Mouse (Mus musculus) MEL (cell line): ENCODE data around the gene G0s2. TPM values are rescaled to one million over a fixed set of nuclear protein-coding genes. Genes with fewer than 3 reads are reported as not detected.
"Not testable (repeated sequence)": the region's sequence is repeated elsewhere in the genome, so short reads cannot be mapped to it uniquely, and the experiment has no call there.

Source experiments
- DNase-seq: peaks from one replicate; pipeline ENCODE4 v3.0.0; 2011; ENCODE audit warnings: low read depth, low spot score
- H3K27ac ChIP-seq: 2 replicates; pipeline ENCODE4 v1.5.1; 2012; ENCODE audit warnings: low read depth, mild to moderate bottlenecking, control low read depth, low read length, moderate library complexity; ENCODE audit not compliant: control insufficient read depth
- H3K27me3 ChIP-seq, 2 experiments: fragments of 150-350 bp in 1 of 2; sonication (generic) in 1 of 2; 2 replicates each; pipeline ENCODE4 v1.6.1; 2012; ENCODE audit warnings: low read length in 2 of 2, mild to moderate bottlenecking in 2 of 2, improper control_type of control experiment in 1 of 2, moderate library complexity in 1 of 2; ENCODE audit not compliant: insufficient read depth in 2 of 2, control insufficient read depth in 1 of 2
- H3K36me3 ChIP-seq, 2 experiments: 2 replicates each; pipeline ENCODE4 v1.6.1; 2012 to 2014; ENCODE audit warnings: low read length in 2 of 2, improper control_type of control experiment in 1 of 2, inconsistent platforms in 1 of 2, mild to moderate bottlenecking in 1 of 2; ENCODE audit not compliant: insufficient read depth in 2 of 2, control insufficient read depth in 1 of 2
- H3K4me1 ChIP-seq, 2 experiments: fragments of 150-350 bp in 1 of 2; sonication (generic) in 1 of 2; 2 replicates each; pipeline ENCODE4 v1.6.1; 2012; ENCODE audit warnings: low read length in 2 of 2, improper control_type of control experiment in 1 of 2, mild to moderate bottlenecking in 1 of 2; ENCODE audit not compliant: insufficient read depth in 2 of 2, control insufficient read depth in 1 of 2
- H3K4me3 ChIP-seq, 2 experiments: fragments of 150-350 bp in 1 of 2; sonication (generic) in 1 of 2; 2 replicates each; pipeline ENCODE4 v1.5.1; 2012; ENCODE audit warnings: low read depth in 2 of 2, low read length in 2 of 2, mild to moderate bottlenecking in 2 of 2, moderate library complexity in 2 of 2, control low read depth in 1 of 2, improper control_type of control experiment in 1 of 2; ENCODE audit not compliant: control insufficient read depth in 1 of 2, insufficient read depth in 1 of 2
- H3K79me2 ChIP-seq: 2 replicates; pipeline ENCODE4 v1.6.1; 2012; ENCODE audit warnings: mild to moderate bottlenecking, low read length, moderate library complexity; ENCODE audit not compliant: control insufficient read depth, poor library complexity, insufficient read depth
- H3K9ac ChIP-seq: 2 replicates; pipeline ENCODE4 v1.6.1; 2012; ENCODE audit warnings: low read depth, mild to moderate bottlenecking, control low read depth, low read length, moderate library complexity; ENCODE audit not compliant: control insufficient read depth, poor library complexity, severe bottlenecking
- H3K9me3 ChIP-seq: fragments of 150-350 bp; sonication (generic); replicated peaks from 2 replicates; pipeline ENCODE4 v1.6.1; 2012; ENCODE audit warnings: mild to moderate bottlenecking, low read length, improper control_type of control experiment, moderate library complexity; ENCODE audit not compliant: insufficient read depth
- CHD2 ChIP-seq: IDR thresholded peaks from 2 replicates; pipeline ENCODE4 v1.6.1; 2011; ENCODE audit warnings: low read length, improper control_type of control experiment
- CTCF ChIP-seq, 3 experiments: IDR thresholded peaks in 2 of 3; conservative IDR thresholded peaks in 1 of 3; 2 replicates each; pipeline ENCODE4 v1.5.1; 2011 to 2012; ENCODE audit warnings: low read length in 3 of 3, low read depth in 2 of 3, mild to moderate bottlenecking in 2 of 3, improper control_type of control experiment in 1 of 3, inconsistent platforms in 1 of 3, mixed read lengths in 1 of 3, moderate library complexity in 1 of 3; ENCODE audit not compliant: control insufficient read depth in 1 of 3, insufficient read depth in 1 of 3, poor library complexity in 1 of 3, severe bottlenecking in 1 of 3
- E2F4 ChIP-seq: IDR thresholded peaks from 2 replicates; pipeline ENCODE4 v1.6.1; 2011; ENCODE audit warnings: low read depth, low read length, improper control_type of control experiment, borderline replicate concordance
- EP300 ChIP-seq, 2 experiments: IDR thresholded peaks; 2 replicates each; pipeline ENCODE4 v1.6.1; 2011; ENCODE audit warnings: improper control_type of control experiment in 2 of 2, low read length in 2 of 2, low read depth in 1 of 2, mild to moderate bottlenecking in 1 of 2
- ETS1 ChIP-seq: IDR thresholded peaks from 2 replicates; pipeline ENCODE4 v1.6.1; 2012; ENCODE audit warnings: low read depth, mild to moderate bottlenecking, inconsistent platforms, low read length, improper control_type of control experiment, moderate library complexity
- GABPA ChIP-seq: IDR thresholded peaks from 2 replicates; pipeline ENCODE4 v1.6.1; 2012; ENCODE audit warnings: low read depth, mild to moderate bottlenecking, inconsistent platforms, low read length, improper control_type of control experiment, moderate library complexity
- GATA1 ChIP-seq: IDR thresholded peaks from 2 replicates; pipeline ENCODE4 v1.6.1; 2011; ENCODE audit warnings: low read depth, low read length, improper control_type of control experiment
- MAFK ChIP-seq: IDR thresholded peaks from 2 replicates; pipeline ENCODE4 v1.6.1; 2011; ENCODE audit warnings: low read depth, mild to moderate bottlenecking, low read length, improper control_type of control experiment, borderline replicate concordance
- MAX ChIP-seq: IDR thresholded peaks from 2 replicates; pipeline ENCODE4 v1.6.1; 2011; ENCODE audit warnings: low read length, improper control_type of control experiment
- MEF2A ChIP-seq: IDR thresholded peaks from 2 replicates; pipeline ENCODE4 v1.6.1; 2014; ENCODE audit warnings: low read depth, mild to moderate bottlenecking, inconsistent platforms, low read length, improper control_type of control experiment; ENCODE audit not compliant: poor library complexity, insufficient replicate concordance, severe bottlenecking; ENCODE audit errors: extremely low read depth
- MYC ChIP-seq: IDR thresholded peaks from 2 replicates; pipeline ENCODE4 v1.6.1; 2011; ENCODE audit warnings: low read depth, mild to moderate bottlenecking, low read length, improper control_type of control experiment, moderate library complexity
- NELFE ChIP-seq: IDR thresholded peaks from 2 replicates; pipeline ENCODE4 v1.6.1; 2011; ENCODE audit warnings: low read depth, low read length, improper control_type of control experiment
- POLR2AphosphoS5 ChIP-seq: IDR thresholded peaks from 2 replicates; pipeline ENCODE4 v1.6.1; 2012; ENCODE audit warnings: low read depth, borderline replicate concordance, mild to moderate bottlenecking, inconsistent platforms, low read length, moderate library complexity, mixed read lengths
- RAD21 ChIP-seq: IDR thresholded peaks from 2 replicates; pipeline ENCODE4 v1.6.1; 2011; ENCODE audit warnings: mild to moderate bottlenecking, low read depth, low read length, improper control_type of control experiment
- SIN3A ChIP-seq: IDR thresholded peaks from 2 replicates; pipeline ENCODE4 v1.6.1; 2012; ENCODE audit warnings: low read length, improper control_type of control experiment, inconsistent platforms
- SMC3 ChIP-seq: IDR thresholded peaks from 2 replicates; pipeline ENCODE4 v1.6.1; 2011; ENCODE audit warnings: low read depth, low read length, improper control_type of control experiment
- TBP ChIP-seq: IDR thresholded peaks from 2 replicates; pipeline ENCODE4 v1.8.0; 2011; ENCODE audit warnings: low read depth, low read length, improper control_type of control experiment
- TCF12 ChIP-seq: IDR thresholded peaks from 2 replicates; pipeline ENCODE4 v1.6.1; 2014; ENCODE audit warnings: low read depth, mild to moderate bottlenecking, inconsistent platforms, low read length, improper control_type of control experiment, moderate library complexity
- UBTF ChIP-seq: IDR thresholded peaks from 2 replicates; pipeline ENCODE4 v1.6.1; 2012; ENCODE audit warnings: low read depth, mild to moderate bottlenecking, inconsistent platforms, low read length, improper control_type of control experiment, moderate library complexity, borderline replicate concordance; ENCODE audit not compliant: insufficient read depth
- USF1 ChIP-seq: IDR thresholded peaks from 2 replicates; pipeline ENCODE4 v1.6.1; 2014; ENCODE audit warnings: low read depth, mild to moderate bottlenecking, inconsistent platforms, low read length, improper control_type of control experiment, moderate library complexity
- ZKSCAN1 ChIP-seq: IDR thresholded peaks from 2 replicates; pipeline ENCODE4 v1.6.1; 2012; ENCODE audit warnings: low read depth, mild to moderate bottlenecking, inconsistent platforms, low read length, improper control_type of control experiment, moderate library complexity
- polyA plus RNA-seq, 2 experiments: library from polyadenylated mRNA; stranded (reverse) in 1 of 2; unstranded in 1 of 2; fragments of >175 nt in 1 of 2; fragments of >200 nt in 1 of 2; gene quantifications; 2 replicates each; pipeline versions ENCODE4 v1.2.1 to v1.2.4; 2012; ENCODE audit warnings: low replicate concordance in 2 of 2, low read depth in 1 of 2; ENCODE audit not compliant: insufficient read length in 2 of 2, insufficient read depth in 1 of 2, missing spikeins in 1 of 2
- total RNA-seq: library from RNA; depleted of rRNA; stranded (reverse); fragments of 300-350 nt; gene quantifications from 2 replicates; pipeline ENCODE4 v1.2.3, GENCODE M21; 2012

Gene G0s2
- total and polyA plus RNA-seq, 3 experiments = not detected

GRCm38 (mm10) chr1:193287578-193287977 is 14.6 kb upstream of the G0s2 start:
- DNase-seq = no peak
- no peaks in the 10 kb centered on the region for H3K36me3 ChIP-seq

DNA sequence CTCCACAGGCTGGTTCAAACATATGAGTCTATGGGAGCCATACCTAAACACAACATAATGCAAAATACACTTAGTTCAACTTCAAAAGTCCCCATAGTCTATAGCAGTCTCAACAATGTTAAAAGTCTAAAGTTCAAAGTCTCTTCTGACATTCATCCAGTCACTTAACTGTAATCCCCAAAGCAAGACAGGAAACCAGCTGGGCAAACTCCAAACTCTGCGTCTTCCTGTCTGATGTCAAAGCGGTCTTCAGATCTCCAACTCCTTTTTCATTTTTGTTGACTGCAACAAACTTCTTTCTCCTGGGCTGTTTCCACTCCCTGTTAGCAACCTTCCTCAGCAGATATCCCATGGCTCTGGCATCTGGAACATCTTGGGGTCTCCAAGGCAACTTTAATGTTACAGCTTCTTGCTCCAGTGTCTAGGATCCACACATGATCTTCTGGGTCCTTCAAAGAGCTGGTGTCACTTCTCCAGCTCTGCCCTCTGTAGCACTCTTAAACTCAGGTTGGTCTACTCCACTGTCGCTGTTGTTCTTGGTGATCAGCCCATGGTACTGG is 12.8 kb upstream of the G0s2 start:
- H3K4me1 ChIP-seq, H3K79me2 ChIP-seq, H3K9ac ChIP-seq, H3K27me3 ChIP-seq, H3K27ac ChIP-seq, H3K36me3 ChIP-seq, H3K4me3 ChIP-seq, DNase-seq, H3K9me3 ChIP-seq: not testable (repeated sequence)

More at GRCm38 (mm10) chr1:193287578-193287977, 14.6 kb upstream of the G0s2 start:
- H3K4me3 ChIP-seq = no peak overlapping the region
- no peaks in the 10 kb centered on the region for H3K4me1 ChIP-seq
- no peak overlapping the region for H3K9ac ChIP-seq
- TF ChIP-seq SIN3A = no peak
- no peak for TF ChIP-seq MEF2A
- TF ChIP-seq MAX = no peak
- TF ChIP-seq MAFK = no peak
- TF ChIP-seq NELFE = no peak
- no peak for TF ChIP-seq GATA1
- TF ChIP-seq USF1 = no peak
- TF ChIP-seq TCF12 = no peak
- TF ChIP-seq TBP = no peak
- no peak for TF ChIP-seq ETS1
- no peak for TF ChIP-seq ZKSCAN1
- TF ChIP-seq RAD21 = no peak
- no peak for TF ChIP-seq MYC
- no peak for TF ChIP-seq CTCF (IDR thresholded peaks at IDR 0.05 in 2 of 3, conservative IDR thresholded peaks at IDR 0.05 in 1 of 3; ENCODE audit: control insufficient read depth in 1 of 3, insufficient read depth in 1 of 3, low read depth in 2 of 3, low read length in 3 of 3, poor library complexity in 1 of 3, severe bottlenecking in 1 of 3)
- no peak for TF ChIP-seq EP300 (IDR thresholded peaks at IDR 0.05; ENCODE audit: low read depth in 1 of 2, low read length in 2 of 2)
- no peak overlapping the region for H3K27ac ChIP-seq
- no peaks in the 10 kb centered on the region for H3K9me3 ChIP-seq
- H3K27me3 ChIP-seq = no peaks in the 10 kb centered on the region; a peak in 1 of 4 replicates
- no peaks in the 10 kb centered on the region for H3K79me2 ChIP-seq

GRCm38 (mm10) chr1:193284228-193284779 is 11.3 kb upstream of the G0s2 start:
- Histone ChIP-seq H3K27me3 (no peaks in the 10 kb centered on the region), H3K9ac (no peak overlapping the region), H3K27ac (no peak overlapping the region)
- no peak for TF ChIP-seq NELFE
- no peak for TF ChIP-seq TBP
- no peak for TF ChIP-seq GABPA
- TF ChIP-seq MYC = no peak
- TF ChIP-seq E2F4 = no peak
- TF ChIP-seq MEF2A = no peak
- TF ChIP-seq UBTF = no peak
- TF ChIP-seq SMC3 = no peak
- TF ChIP-seq ZKSCAN1 = no peak
- no peak for TF ChIP-seq POLR2AphosphoS5
- TF ChIP-seq CHD2 = no peak
- TF ChIP-seq, all 39 proteins: peak for 0
- no peaks in the 10 kb centered on the region for H3K36me3 ChIP-seq
- no peak overlapping the region for H3K4me3 ChIP-seq
- H3K79me2 ChIP-seq = no peaks in the 10 kb centered on the region
- no peak for DNase-seq
- no peaks in the 10 kb centered on the region for H3K9me3 ChIP-seq
- no peaks in the 10 kb centered on the region for H3K4me1 ChIP-seq
